Mouse (Mus musculus) brain, embryonic 14.5 days (tissue): ENCODE data around the gene Usp42.
A peak's percentile ranks its signal among the peaks of the same experiment; 100 is the strongest.

Experiments used
- CTCF ChIP-seq: fragments of 200-500 bp; IDR thresholded peaks from 2 replicates; pipeline ENCODE4 v1.5.1; 2012; ENCODE audit warnings: inconsistent platforms, mild to moderate bottlenecking, moderate library complexity, borderline replicate concordance; ENCODE audit not compliant: insufficient read depth, insufficient read length; ENCODE audit errors: extremely low read depth
- POLR2A ChIP-seq: fragments of 200-500 bp; IDR thresholded peaks from 2 replicates; pipeline ENCODE4 v1.6.1; 2012; ENCODE audit warnings: mild to moderate bottlenecking, inconsistent platforms, borderline replicate concordance; ENCODE audit not compliant: poor library complexity, insufficient read depth, insufficient read length, severe bottlenecking; ENCODE audit errors: extremely low read depth

- peak; percentile 17; the same call in 1 of the 2 replicates for TF ChIP-seq CTCF
- no peak for TF ChIP-seq POLR2A
Observed at GRCm38 (mm10) chr5:143696323-143696722, 35.8 kb downstream of the Usp42 start.
